15 mouse cellular contexts compared by ENCODE assay signal in the genomic region with DNA sequence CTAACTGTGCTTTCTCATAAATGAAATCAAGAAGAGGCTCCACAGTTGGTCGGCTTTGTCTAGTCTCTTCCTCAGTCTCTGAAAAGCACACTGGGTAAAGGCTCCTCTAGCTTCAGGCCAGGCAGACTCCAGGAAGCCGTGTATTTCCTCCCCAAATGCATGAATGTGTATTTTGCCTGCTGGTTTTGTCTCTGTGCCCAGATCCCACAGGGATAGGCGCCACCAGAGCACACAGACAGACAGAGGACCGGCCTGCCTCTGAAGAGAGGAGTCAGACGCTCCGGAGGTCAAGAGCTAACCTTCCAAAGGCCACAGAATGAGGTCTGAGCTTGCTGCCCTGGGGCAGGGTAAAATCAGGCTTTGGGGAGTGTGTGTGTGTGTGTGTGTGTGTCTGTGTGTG. TPM values are rescaled to one million over a fixed set of nuclear protein-coding genes. Genes with fewer than 3 reads are reported as not detected.
A peak's percentile ranks its signal among the peaks of the same experiment; 100 is the strongest.
DNase-seq lines count a peak whose midpoint lies in the region; ATAC-seq and TF ChIP-seq lines count a peak whose summit lies in the region.
"Had no signal": no experiment of that assay in that cellular context is flagged by ENCODE, and none has a peak within 500 bp of the region (broad histone marks: within the 10 kb centered on the region; RNA-seq: fewer than 3 reads in every experiment).

No protein-coding gene starts in this region.

- 0 out of 2 replicates have a peak, but pooled peaks have one; percentile 13 for ATAC-seq in forebrain, embryonic 15.5 days (replicated peaks)
- ATAC-seq in forebrain, embryonic 16.5 days, result no peak
- ATAC-seq in stomach, postnatal 0 days (ENCODE audit: low FRiP score, low TSS enrichment), result no peak
- no peak for ATAC-seq in megakaryocyte-erythroid progenitor cell, adult 5-6 weeks (replicated peaks; ENCODE audit: low FRiP score, low TSS enrichment, poor library complexity, severe bottlenecking)
- ATAC-seq: activated CD4-positive, CD25-positive, alpha-beta regulatory T cell, adult 4 months had no signal

- H3K4me1 ChIP-seq in forebrain, embryonic 15.5 days, result peaks cover 6% of the 10 kb centered on the region; the same call in 1 of the 2 replicates
- H3K4me1 ChIP-seq in forebrain, embryonic 16.5 days (replicated peaks; ENCODE audit: control insufficient read depth, insufficient read depth, low read length), result no peaks in the 10 kb centered on the region; the same call in none of the 2 replicates
- no peaks in the 10 kb centered on the region; the same call in 1 of the 2 replicates for H3K4me1 ChIP-seq in stomach, postnatal 0 days (replicated peaks; ENCODE audit: control insufficient read depth, insufficient read depth)

- no peak overlapping the region for H3K9ac ChIP-seq in forebrain, embryonic 15.5 days (replicated peaks)
- no peak overlapping the region for H3K9ac ChIP-seq in forebrain, embryonic 16.5 days (replicated peaks; ENCODE audit: low read depth, low read length)
- 0 out of 2 replicates have a peak overlapping the region, but pooled peaks have one; percentile 38 for H3K9ac ChIP-seq in stomach, postnatal 0 days (ENCODE audit: low read length)

- H3K27ac ChIP-seq in forebrain, embryonic 15.5 days (replicated peaks), result no peak overlapping the region
- H3K27ac ChIP-seq in forebrain, embryonic 16.5 days (ENCODE audit: low read length), result no peak overlapping the region
- peak overlapping the region; percentile 45 for H3K27ac ChIP-seq in stomach, postnatal 0 days (replicated peaks)
- H3K27ac ChIP-seq: macrophage had no signal

- no peak overlapping the region for H3K4me2 ChIP-seq in forebrain, embryonic 15.5 days (replicated peaks)
- no peak overlapping the region for H3K4me2 ChIP-seq in forebrain, embryonic 16.5 days (ENCODE audit: low read length)
- H3K4me2 ChIP-seq in stomach, postnatal 0 days (replicated peaks; ENCODE audit: low read depth), result peak overlapping the region; percentile 28; the same call in 1 of the 2 replicates

- WGBS in forebrain, embryonic 15.5 days, result 44% methylated on average over 6 of the region's 6 CpGs
- 37% methylated on average over 6 of the region's 6 CpGs for WGBS in forebrain, embryonic 16.5 days
- WGBS in stomach, postnatal 0 days, result 29% methylated on average over 6 of the region's 6 CpGs

- H3K27me3 ChIP-seq in forebrain, embryonic 15.5 days, result no peaks in the 10 kb centered on the region
- H3K27me3 ChIP-seq in forebrain, embryonic 16.5 days (replicated peaks; ENCODE audit: control insufficient read depth, insufficient read depth, low read length), result no peaks in the 10 kb centered on the region; the same call in 1 of the 2 replicates
- no peaks in the 10 kb centered on the region for H3K27me3 ChIP-seq in stomach, postnatal 0 days (ENCODE audit: control insufficient read depth, insufficient read depth, low read length)

- no peaks in the 10 kb centered on the region for H3K9me3 ChIP-seq in forebrain, embryonic 15.5 days
- H3K9me3 ChIP-seq in forebrain, embryonic 16.5 days (ENCODE audit: control insufficient read depth, low read length), result no peaks in the 10 kb centered on the region
- no peaks in the 10 kb centered on the region for H3K9me3 ChIP-seq in stomach, postnatal 0 days (ENCODE audit: control insufficient read depth, low read length)

- DNase-seq in kidney, postnatal 10 days, result peak; percentile 23
- DNase-seq in kidney, adult 11 months, result no peak
- DNase-seq in urinary bladder, adult 2 months (ENCODE audit: low spot score), result peak; percentile 24
- DNase-seq in urinary bladder, adult 18-20 months (ENCODE audit: low spot score in 2 of 2), result no peak
- peak; percentile 23 for DNase-seq in stomach, postnatal 0 days (ENCODE audit: low spot score)
- DNase-seq: cerebellum, adult 9-11 months; retina, postnatal 1 day had no signal

- no peak for TF ChIP-seq EP300 in stomach, postnatal 0 days (optimal IDR thresholded peaks at IDR 0.05)

- no peaks in the 10 kb centered on the region for H3K36me3 ChIP-seq in forebrain, embryonic 15.5 days
- H3K36me3 ChIP-seq in forebrain, embryonic 16.5 days (ENCODE audit: control insufficient read depth, insufficient read depth), result no peaks in the 10 kb centered on the region
- no peaks in the 10 kb centered on the region for H3K36me3 ChIP-seq in stomach, postnatal 0 days (ENCODE audit: control insufficient read depth, insufficient read depth, low read length)

- TF ChIP-seq CTCF in stomach, postnatal 0 days (IDR thresholded peaks at IDR 0.05; ENCODE audit: low read depth), result no peak

- no peak overlapping the region for H3K4me3 ChIP-seq in forebrain, embryonic 15.5 days
- no peak overlapping the region for H3K4me3 ChIP-seq in forebrain, embryonic 16.5 days (replicated peaks; ENCODE audit: low read length)
- no peak overlapping the region for H3K4me3 ChIP-seq in stomach, postnatal 0 days (ENCODE audit: low read depth, low read length)
- H3K4me3 ChIP-seq: erythroblast, embryonic 14.5 days had no signal

RNA-seq across cellular contexts. Expression of a gene that starts 18.4 kb away (rescaled TPM):
- not detected in 2 replicates for polyA plus RNA-seq in forebrain, embryonic 15.5 days (2015; fragmentation: Nextera tagmentation; extraction: Ambion mirVana)
- polyA plus RNA-seq in forebrain, embryonic 16.5 days (2015; fragmentation: Nextera tagmentation; extraction: Ambion mirVana), result not detected in 2 replicates
- polyA plus RNA-seq in urinary bladder, adult 2 months (2012; rRNA removed), result 0.96 and 1.1 TPM in 2 replicates
- polyA plus RNA-seq in stomach, postnatal 0 days (2015; fragmentation: Nextera tagmentation; extraction: Ambion mirVana), result not detected in 2 replicates
- total RNA-seq in megakaryocyte-erythroid progenitor cell, adult 5-6 weeks (2014; fragmentation: Nextera tagmentation), result not detected in 2 replicates
- total RNA-seq in megakaryocyte-erythroid progenitor cell, adult 5-6 weeks (2017), result not detected in 2 replicates
- total RNA-seq: MEL had no signal
- polyA plus RNA-seq: activated CD4-positive, CD25-positive, alpha-beta regulatory T cell, adult 4 months; C2C12; erythroblast, embryonic 14.5 days; macrophage had no signal

RNA-seq across cellular contexts. Expression of a gene that starts 21.6 kb away (rescaled TPM):
- polyA plus RNA-seq in forebrain, embryonic 15.5 days (2015; fragmentation: Nextera tagmentation; extraction: Ambion mirVana), result 2.4 and 2.6 TPM in 2 replicates
- 1.5 and 2.0 TPM in 2 replicates for polyA plus RNA-seq in forebrain, embryonic 16.5 days (2015; fragmentation: Nextera tagmentation; extraction: Ambion mirVana)
- polyA plus RNA-seq in urinary bladder, adult 2 months (2012; rRNA removed), result 118 and 159 TPM in 2 replicates
- polyA plus RNA-seq in stomach, postnatal 0 days (2015; fragmentation: Nextera tagmentation; extraction: Ambion mirVana), result 35.7 and 47.1 TPM in 2 replicates
- not detected in 2 replicates for total RNA-seq in megakaryocyte-erythroid progenitor cell, adult 5-6 weeks (2014; fragmentation: Nextera tagmentation)
- not detected in 2 replicates for total RNA-seq in megakaryocyte-erythroid progenitor cell, adult 5-6 weeks (2017)
- total RNA-seq: MEL had no signal
- polyA plus RNA-seq: activated CD4-positive, CD25-positive, alpha-beta regulatory T cell, adult 4 months; erythroblast, embryonic 14.5 days; macrophage had no signal

RNA-seq across cellular contexts. Expression of a gene that starts 48.0 kb away (rescaled TPM):
- polyA plus RNA-seq in forebrain, embryonic 15.5 days (2015; fragmentation: Nextera tagmentation; extraction: Ambion mirVana), result 4.3 and 4.8 TPM in 2 replicates
- 4.3 and 5.0 TPM in 2 replicates for polyA plus RNA-seq in forebrain, embryonic 16.5 days (2015; fragmentation: Nextera tagmentation; extraction: Ambion mirVana)
- polyA plus RNA-seq in urinary bladder, adult 2 months (2012; rRNA removed), result 14.1 and 15.0 TPM in 2 replicates
- 10.0 and 12.5 TPM in 2 replicates for polyA plus RNA-seq in stomach, postnatal 0 days (2015; fragmentation: Nextera tagmentation; extraction: Ambion mirVana)
- not detected in 2 replicates for total RNA-seq in megakaryocyte-erythroid progenitor cell, adult 5-6 weeks (2014; fragmentation: Nextera tagmentation)
- not detected in 2 replicates for total RNA-seq in megakaryocyte-erythroid progenitor cell, adult 5-6 weeks (2017)
- total RNA-seq: MEL had no signal
- polyA plus RNA-seq: activated CD4-positive, CD25-positive, alpha-beta regulatory T cell, adult 4 months; erythroblast, embryonic 14.5 days; macrophage had no signal

Comparison
In these comparisons a context has a peak if more than half of its experiments do, and no peak if none do; other contexts are left out.
1. DNase-seq: peak in kidney, postnatal 10 days (single experiment), urinary bladder, adult 2 months (single experiment) and stomach, postnatal 0 days (single experiment); none in kidney, adult 11 months (single experiment) and urinary bladder, adult 18-20 months (0 of 2).
2. RNA of a gene that starts 21.6 kb away (polyA plus RNA-seq): 118 to 159 TPM in urinary bladder, adult 2 months and 35.7 to 47.1 TPM in stomach, postnatal 0 days; 2.4 to 2.6 TPM in forebrain, embryonic 15.5 days and 1.5 to 2.0 TPM in forebrain, embryonic 16.5 days; every median in the first group is over 10 times any median in the second.